Mouse (Mus musculus) liver, embryonic 14.5 days (tissue): Measurements from ENCODE around the gene Prdm2.

Source experiments
- CTCF ChIP-seq: IDR thresholded peaks from 2 replicates; pipeline ENCODE4 v1.5.1; 2016; ENCODE audit warnings: antibody characterized with exemption, low read depth, control low read depth
- EP300 ChIP-seq: IDR thresholded peaks from 2 replicates; pipeline ENCODE4 v1.6.1; 2016; ENCODE audit warnings: antibody characterized with exemption, low read depth

DNA sequence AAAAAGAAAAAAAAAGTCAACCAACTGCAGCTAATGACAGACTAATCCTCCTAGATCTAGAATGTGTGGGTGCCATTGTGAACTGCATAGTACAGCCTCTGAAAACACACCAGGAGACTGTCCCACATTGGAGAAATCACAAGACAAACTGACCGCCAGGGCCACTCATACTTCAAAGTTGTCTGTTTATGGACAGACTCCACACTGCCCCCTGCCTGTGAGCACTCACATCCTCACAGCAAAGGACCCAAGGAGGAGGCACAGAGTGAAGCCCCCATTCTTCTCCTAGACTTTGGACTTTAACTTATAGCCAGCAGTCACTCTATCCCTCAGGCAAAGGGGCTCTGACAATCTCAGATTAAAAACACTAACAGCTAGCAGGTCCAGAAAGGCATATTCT lies 61.5 kb downstream of the Prdm2 start:
- peak; percentile 71 for TF ChIP-seq CTCF
- no peak for TF ChIP-seq EP300
